Mouse (Mus musculus) c-Kit-positive CD71-positive TER-119-negative erythroid progenitor cells, embryonic 14.5 days (primary cell): ENCODE results near the gene 6430571L13Rik.

Source experiments
- DNase-seq: peaks from one replicate; pipeline ENCODE4 v3.0.0-alpha.2; 2013; ENCODE audit warnings: low read depth

Gene 6430571L13Rik

DNA sequence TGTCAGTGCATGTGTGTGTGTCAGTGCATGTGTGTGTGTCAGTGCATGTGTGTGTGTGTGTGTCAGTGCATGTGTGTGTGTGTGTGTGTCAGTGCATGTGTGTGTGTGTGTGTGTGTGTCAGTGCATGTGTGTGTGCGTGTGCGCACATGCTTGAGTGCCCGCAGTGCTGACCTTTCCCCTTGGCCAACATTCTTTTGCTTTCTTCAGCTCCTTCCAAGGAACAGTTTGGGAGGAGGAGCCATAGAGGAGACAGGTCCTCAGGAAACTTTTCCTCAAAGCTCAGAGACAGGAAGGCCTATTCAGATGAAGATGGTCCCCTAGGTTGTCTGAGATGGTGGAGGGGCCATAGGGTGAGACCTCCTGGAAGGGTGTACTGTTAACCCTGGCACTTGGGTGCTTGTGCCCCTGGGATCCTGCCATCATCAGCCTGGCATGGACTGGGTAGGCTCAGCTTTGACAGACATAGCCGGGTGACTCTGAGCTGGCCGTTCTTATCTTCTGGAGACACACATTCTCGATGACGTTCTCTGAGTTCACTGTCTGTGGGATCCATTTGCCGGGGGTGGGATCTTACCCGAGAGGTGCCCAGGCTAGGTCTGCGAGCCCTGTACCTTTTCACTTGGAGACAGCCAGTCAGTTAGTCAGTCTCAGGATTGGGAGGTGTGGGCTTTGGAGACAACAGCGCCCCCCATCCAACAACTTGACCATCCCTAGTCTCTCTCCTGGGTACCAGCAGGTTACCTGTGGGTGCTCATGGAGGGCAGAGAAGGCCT, 33.1 kb upstream of the 6430571L13Rik start:
- DNase-seq = no peak

DNA sequence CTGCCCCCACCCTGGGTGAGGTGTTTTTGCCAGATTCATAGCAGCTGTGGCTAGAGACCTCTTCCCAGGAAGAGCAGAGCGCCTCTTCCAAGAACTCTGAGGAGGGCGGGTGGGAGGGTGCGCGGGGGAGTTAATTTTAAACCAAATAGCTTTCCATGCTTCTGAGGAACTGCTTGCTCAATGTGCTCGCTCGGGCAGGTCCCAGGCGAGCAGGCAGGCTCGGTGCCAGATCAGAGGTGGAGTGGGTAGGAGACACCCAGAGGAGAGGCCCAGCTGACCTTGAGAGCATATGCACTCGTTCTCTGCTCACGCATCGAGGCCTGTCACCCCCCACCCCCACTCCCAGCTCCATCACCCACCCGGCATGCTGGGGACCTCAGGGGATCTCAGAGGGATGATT, 32.5 kb upstream of the 6430571L13Rik start:
- DNase-seq = no peak

DNA sequence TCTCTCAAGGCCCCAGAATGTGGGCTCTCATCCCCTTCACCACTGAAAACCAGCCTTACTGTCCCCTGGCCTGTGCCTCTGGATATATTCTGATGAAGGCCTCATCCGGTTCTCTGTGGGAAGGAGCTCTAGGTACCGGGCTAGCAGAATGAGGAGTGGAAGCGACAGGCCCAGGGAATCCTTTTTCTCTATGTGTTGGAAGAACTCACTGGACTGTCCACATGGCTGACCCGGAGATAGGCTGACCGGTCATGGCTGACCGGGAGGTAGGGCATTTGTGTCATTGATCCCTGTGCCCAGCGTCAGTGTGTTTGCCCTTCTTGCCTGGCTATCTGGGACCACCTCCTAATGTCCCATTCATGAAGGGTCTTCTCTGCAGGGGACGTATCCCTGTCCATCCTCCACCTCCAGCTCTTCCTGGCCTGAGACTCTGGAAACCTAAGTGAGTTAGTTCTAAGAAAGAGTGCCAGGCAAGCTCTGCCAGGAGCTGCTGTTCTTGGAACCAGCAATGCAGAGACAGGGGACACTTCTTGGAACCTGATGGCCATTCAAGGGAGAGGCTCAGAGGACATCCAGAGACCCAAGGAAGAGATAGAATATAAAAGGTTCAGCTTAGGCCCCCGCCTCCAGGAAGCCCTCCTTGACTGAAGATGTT, 31.9 kb upstream of the 6430571L13Rik start:
- no peak for DNase-seq

DNA sequence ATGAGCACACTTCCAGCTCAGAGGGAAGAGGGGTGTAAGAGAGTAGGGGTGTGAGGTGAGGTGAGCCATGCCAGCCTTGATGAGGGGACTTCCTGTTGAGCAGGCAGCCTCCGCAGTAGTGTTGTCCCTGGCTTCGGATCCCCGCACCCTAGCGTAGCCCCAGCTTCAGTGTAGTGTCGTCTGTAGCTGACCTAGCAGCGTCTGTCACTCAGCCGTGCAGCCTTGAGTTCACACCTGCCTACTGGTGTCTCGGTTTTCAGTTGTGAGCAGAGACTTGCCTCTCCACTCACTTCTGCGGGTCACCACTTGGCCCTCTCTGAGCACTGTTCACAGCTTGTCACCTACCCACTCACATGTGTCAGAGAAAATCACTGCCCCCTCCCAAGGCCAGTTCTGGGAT, 31.2 kb upstream of the 6430571L13Rik start:
- DNase-seq = no peak

DNA sequence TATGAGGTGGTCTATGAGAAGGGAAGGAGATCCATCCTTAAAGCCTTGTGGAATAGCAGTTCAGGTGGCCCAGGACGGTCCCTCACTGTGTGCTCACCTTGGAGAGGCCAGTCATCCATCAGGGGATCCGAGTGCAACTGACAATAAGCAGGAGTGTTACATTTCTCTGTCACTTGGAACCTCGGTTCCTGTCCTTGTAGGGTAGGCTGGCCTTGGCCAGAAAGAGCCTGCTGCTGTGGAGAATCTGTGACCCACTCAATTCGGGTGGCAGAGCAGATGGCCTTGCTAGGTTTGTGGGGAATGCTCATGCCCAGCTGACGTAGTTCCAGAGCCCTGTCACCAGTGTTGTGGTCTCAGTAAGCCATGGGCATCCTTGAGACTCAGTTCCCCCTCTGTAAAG, 30.8 kb upstream of the 6430571L13Rik start:
- DNase-seq = no peak

DNA sequence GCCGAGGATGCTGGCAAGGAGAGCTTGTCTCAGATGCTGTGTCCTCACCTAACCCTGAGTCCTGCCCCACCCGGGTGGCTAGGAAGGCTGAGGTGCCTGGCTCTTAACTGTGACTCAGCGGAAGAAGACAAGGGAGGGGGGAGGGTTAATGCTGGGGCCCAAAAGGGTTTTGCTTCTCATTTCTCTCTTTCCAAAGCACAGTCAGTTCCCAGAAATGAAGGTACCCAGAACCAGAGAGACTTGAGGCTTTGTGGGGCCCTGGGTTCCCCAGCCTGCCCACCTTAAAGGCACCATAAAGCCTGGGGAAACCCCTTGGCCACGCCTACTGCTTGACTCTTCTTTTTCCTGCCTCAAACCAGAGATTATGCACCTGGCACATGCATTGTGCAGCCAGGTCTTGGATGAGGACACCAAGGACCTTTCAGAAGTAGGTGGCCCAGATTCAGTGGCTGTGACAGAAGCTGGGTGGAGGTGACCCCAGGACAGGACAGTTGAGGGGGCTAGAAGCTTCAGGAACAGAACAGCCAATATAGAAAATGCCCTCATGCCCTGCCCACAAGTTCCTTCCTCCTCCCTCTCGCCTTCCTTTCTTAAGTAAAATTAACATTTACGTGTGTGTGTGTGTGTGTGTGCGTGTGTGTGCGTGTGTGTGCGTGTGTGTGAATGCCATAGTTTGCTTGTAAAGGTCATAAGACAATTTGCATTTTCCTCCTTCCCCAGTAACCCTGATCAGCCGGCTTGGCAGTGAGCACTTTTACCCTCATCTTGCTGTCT, 27.4 kb upstream of the 6430571L13Rik start:
- peak; percentile 89 for DNase-seq

DNA sequence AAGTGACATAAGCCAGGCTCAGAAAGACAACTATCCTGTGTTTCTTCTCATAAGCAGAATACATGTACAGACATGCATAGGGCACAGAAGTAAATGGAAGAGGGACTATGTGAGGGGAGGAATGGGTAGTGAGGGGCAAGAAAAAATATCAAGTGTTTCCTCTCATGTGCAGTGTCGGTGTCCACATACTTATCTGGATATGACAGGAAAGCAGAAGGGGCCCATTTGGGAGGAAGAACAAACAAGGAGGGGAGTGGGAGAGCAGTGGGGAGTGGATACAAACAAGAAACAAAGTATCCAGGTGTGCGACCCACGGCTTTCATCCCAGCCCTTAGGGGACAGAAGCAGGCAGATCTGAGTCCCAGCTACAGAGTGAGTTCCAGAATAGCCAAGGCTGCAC, 26.5 kb upstream of the 6430571L13Rik start:
- no peak for DNase-seq

DNA sequence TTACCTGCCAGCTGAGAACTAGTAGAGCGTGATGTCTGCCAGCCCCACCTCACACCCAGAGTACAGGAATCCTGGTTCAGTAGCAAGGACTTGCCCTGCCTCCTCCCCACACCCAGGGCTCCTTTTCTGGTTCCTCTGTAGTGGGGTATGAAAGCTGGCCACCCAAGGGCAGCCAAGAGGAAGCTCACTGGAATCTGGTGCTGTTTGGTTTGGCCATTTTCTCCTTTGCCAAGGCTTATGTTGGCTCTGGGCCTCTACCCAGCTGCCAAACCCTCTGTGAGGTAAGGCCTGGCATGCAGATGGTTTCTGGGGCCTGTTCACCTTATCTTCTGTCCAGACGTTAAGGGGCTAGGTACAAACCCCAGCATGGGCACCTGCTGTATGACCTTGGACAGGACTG, 24.6 kb upstream of the 6430571L13Rik start:
- DNase-seq = no peak

DNA sequence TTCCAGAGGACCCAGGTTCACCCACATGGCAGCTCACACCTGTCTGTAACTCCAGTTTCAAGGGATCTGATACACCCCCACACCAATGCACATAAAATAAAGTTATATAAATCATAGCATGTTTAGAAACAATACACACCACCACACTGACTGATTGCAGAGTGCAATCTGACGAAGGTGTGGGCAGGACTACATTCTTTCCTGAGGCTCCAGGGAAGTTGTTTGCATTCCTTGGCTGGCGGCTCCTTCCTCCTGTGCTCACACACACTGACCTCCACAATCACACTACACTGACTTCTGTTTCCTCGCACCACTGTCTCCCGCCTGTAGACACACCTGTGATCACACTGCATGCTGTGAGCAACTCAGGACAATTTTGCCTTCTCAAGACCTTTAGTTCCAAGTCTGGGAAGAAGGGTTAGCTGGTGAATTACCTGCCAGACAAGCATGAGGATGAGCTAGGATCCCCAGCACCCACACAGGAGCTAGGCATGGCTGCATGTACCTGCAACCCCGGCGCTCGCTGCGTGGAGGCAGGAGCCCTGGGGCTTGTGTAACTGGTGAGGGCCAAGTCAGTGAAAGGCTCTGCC, 17.8 kb upstream of the 6430571L13Rik start:
- no peak for DNase-seq

DNA sequence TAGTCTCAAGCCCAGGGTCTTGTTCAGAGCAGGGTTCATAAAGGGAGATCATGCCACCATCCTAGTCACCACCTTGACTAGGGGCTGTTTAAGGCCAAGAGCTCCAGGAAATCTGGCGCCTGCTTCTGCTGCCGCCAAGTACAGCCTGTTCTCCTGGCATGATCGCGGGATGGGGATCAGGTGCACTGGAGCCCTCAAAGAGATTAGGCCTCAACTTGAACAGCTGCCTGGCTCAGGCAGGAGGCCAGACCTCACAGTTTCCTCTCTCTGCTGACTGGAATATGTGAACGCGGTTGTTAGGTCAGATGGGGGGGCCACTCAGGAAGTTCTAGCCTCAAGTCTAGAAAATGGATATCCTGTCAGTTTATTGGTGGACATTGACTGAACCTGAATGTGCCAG, 16.8 kb upstream of the 6430571L13Rik start:
- DNase-seq = no peak

DNA sequence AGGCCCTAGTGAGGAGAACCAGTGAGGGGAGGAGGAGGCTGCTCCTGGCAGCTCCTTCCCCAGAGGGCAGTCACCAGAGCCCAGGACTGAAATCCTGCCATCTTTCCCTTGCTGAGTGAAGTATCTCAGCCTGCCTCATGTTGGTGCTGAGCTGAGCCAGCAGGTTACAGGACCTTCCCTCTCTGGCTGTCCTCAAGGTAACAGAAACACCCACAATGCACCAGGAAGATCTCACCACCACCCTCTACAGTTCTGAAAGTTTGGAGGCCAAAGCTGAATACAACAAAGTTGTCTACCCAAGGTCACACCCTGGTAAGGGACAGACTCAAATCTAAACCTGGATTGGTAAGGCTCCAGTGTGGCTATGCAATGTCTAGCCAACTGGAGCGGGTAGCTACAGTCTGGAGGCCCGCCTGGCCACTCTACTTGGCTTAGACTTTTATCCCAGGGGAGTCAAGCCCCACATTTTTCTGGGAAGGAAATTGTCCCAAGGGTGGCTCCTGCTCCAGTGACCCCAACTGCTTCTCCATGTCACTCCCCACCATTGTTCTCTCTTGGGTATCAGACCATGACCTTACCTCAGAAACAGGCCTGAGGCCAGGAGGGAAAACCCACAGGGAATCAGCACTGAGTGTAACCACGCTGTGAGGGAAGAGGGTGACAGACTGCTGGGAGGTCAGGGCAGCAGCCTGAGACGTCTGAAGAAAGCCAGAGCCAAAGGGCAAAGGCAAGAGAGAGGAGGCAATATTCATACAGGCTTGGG, 15.4 kb upstream of the 6430571L13Rik start:
- DNase-seq = no peak

DNA sequence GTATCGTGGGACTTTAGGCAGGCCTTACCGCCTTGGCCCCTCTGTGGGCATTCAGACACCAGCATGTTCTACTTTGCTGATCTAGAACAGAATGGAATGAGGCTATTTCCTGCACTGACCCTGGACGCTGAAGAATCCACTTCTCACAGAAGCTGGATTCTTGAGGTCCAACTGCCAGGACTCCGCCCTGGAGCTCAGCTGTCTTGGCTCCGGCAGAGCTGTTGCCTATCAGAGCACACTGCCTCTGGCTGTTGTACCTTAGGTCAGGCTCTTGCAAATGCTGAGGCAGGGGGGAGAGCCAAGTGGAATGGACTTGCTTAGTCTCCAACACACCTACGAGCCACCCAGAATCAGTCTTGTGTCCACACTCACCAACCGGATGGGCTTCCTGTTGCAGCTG, 14.5 kb upstream of the 6430571L13Rik start:
- DNase-seq = no peak

DNA sequence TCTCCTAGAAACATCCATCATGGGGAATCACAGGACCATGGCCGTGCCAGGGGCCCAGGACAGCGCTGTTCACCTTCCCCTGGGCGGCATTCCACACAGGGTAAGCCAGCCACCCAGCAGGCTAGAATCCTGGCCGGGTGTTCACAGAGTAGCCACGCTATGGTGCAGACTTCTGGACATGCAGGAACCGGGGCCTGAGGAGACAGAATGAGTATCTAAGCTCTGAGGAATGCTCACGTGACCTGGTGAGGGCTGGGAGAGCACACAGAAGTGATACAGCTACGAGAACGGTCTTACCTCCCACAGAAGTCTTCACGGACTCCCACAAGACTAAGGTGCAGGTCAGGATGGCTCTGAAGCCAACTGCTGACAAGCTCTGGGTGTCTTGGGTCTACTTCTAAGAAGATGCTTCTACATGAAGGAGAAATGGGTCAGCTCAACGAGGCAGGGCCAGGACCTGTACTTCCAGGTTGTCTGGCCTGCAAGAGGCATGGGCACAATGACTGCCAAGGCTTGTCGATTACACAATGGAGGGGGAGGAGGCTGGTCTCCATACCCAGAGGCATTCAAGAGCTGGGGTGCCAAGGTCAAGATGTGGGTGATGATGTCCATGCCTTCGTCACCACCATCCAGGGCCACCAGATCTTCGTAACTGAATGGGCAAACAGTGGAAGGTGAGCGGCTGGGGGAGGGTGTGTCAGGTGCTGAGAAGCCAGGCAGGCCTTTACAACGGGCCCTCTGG, 12.4 kb upstream of the 6430571L13Rik start:
- DNase-seq = no peak

DNA sequence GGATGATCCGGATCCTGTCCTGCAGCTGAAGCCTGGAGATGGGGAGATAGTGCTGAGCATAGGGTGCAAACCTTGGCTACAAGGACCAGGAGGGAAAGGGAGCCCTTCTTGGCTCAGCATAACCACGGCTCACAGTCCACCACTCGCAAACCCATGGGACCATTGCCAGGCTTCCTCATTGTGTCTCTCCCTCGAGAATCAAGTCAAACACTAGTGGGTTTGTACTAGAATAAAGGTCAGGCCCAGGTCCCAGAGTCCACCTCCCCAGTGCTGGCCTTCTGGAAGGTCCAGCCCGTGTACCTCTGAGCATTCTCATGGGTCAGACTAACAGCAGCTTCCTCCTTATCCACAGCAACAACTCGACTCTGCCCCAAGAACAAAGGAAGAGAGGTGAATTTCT, 9.6 kb upstream of the 6430571L13Rik start:
- no peak for DNase-seq

DNA sequence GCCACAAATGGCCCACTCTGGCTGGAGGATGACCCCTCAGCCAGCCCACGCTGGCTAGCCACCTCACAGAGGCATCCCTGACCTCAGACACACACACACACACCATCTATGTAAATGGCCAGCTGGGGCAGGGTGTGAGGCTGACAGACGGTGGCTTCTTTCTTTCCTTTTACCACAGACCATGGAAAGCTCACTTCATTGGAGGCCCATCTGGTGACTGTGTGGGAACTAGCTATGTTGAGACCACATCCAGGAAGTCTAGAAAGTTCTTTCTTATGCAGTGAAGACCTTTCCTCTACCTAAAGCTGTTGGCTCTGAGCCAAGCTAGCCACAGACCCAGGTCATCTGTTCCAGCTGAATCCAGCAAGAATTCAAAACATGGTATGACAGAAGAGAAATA, 6.7 kb upstream of the 6430571L13Rik start:
- DNase-seq = no peak

DNA sequence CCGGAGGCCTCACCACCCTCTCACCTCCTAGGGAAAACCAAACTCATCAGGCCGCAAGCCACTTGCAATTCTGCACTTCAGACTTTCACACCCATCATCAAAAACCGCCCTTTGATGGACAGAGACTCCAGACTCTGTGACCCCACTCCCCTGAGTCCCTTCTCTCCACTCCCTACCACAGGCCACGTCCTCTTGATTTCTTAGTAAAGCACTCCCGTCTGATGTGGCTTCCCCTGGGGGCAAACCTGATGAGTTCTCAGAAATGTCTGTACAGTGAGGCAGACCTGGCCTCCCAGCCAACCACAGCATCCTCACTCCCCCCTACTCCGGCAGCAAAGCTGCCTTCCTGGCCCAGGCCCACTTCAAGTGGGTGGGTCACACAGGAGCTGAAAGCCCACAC, 6.0 kb upstream of the 6430571L13Rik start:
- no peak for DNase-seq

DNA sequence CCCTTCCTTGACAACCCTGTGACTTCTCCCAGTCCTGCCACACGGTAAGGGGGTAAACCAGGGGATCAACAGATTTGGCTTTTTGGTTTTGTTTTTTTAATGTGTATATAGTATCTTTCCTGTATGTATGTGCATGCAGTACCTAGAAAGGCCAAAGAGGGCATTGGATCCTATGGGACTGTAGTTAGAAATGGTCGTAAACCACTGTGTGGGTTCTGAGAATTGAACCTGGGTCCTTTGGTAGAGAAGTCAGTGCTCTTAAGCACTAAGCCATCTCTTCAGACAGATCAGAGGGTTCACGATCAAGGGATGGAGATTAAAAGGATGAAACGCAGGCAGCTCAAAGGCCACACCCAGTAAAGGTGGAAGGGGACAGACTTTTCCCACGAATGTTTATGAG, 5.4 kb upstream of the 6430571L13Rik start:
- DNase-seq = no peak

DNA sequence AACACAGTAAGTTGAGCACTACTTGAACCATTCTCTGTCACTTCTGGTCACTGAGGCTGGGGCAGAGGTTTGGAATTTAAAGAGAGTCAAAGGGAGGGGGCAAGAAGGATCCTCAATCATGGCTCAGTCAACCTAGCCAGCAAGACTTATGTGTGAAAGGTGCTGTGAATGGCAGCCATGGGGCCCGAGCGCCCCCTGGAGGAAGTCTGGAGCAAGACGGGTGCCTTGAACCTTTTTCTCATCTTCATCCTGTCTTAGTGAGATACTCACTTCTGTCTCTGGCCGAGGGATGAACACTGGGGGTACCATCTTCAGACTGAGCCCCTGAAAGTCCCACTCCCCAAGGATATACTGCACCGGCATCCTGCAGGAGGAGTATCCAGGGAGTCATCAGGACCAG, 4.5 kb upstream of the 6430571L13Rik start:
- DNase-seq = peak; percentile 71

DNA sequence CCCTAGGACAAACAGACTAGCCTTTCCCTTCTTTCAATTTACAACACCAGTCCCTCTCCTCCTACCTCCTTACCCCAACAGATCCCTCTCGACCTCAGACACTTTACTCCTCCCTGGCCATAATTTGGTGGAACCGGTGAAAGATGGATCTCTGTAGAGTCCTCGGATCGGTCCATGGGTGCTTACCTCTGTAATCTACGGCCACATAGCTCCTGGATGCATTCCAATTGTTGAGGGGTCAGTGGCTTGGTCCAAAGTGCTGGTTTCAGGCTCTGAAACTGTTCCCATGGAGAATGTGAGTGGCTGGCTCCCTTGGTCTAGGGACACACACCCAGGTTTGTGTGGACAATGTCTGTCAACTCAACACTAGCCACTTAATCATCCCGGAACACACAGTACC, 4.0 kb upstream of the 6430571L13Rik start:
- no peak for DNase-seq

DNA sequence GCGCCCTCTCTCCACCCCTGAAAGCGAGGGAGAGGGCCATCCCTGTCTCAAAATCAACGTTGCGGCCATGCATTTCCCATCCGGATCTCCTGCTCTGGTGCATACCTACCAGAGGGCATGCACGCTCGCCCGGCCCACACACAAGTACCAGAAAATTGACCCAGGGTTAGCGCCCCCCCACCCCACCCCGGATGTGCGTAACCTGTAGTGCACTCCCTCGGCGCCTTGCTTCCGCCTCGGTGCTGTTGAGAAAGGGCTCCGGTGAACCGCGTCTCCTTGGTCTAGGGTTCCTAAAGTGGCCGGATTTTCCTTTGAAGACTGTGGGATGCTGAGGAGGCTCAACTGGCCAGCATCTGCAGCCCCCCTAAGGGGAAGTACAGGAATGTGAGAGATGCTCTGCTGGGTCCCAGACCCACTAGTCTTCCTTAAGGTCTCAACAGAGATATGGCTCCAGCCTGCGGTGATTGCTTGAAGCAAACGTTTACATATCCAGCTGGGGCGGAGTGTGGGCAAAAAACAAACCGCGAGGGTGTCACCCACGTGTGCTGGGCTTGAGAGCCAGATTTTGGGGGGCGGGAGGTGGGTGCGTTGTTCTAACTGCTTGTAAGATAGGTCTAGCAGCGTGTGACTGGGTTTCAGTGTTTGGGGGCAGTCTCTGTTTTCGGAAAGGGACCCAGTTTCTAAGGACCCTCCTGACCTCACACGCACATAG, 2.1 kb upstream of the 6430571L13Rik start, which contains the start of gene Hemk1:
TSS of gene Hemk1 (minus strand) at position 179 of the 712 bp plus-strand sequence.
- peak; percentile 70 for DNase-seq
